Mouse (Mus musculus): ENCODE results near the gene Clmn.
"Not testable (repeated sequence)": the region's sequence is repeated elsewhere in the genome, so short reads cannot be mapped to it uniquely, and the experiment has no call there.

The Clmn gene

DNA sequence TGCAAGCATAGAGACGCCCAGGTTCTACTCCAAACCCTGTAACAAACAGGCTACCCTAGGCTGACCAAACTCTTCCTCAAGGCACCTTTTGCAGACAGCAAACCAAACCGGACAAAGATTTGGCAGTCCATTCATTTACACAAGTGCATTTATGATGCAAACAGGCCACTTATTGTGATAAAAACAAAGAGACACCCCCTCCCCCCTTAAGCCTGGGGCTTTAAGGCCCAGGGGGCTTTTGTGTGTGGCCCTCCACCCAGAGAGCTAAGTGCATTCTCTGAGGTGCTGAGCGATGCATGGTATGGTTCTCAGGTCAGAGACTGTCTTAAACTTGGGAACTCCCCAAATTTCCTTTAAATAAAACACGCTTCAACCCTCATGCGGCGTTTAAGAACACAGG is 101.0 kb downstream of the Clmn start:
- no peak for DNase-seq (ENCODE audit: low read depth in 1 of 2, low spot score in 2 of 2)

- no peak for DNase-seq (ENCODE audit: low read depth in 1 of 2, low spot score in 2 of 2)
These were observed 103.5 kb downstream of the Clmn start for GRCm38 (mm10) chr12:104761411-104761810.

GRCm38 (mm10) chr12:104758066-104758465 is 106.8 kb downstream of the Clmn start:
- DNase-seq (ENCODE audit: low read depth in 1 of 2, low spot score in 2 of 2), result no peak

DNA sequence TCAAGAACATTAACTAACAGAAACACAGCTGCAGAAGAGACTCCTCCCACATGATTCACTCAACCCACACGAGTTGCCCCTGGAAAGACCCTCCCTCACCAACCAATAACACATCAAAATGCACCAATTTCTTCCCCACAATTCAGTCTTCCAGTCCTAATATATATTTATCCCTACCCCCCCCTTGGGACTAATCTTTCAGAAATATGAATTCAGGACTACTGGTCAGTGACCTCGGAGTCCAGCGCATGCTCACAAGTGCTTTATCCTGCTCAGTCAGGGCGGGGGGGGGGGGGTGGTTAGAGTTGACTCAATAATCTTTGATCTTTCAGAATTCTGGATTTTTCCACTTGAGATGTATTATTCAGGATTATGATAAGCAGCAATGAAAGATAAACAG is 111.2 kb downstream of the Clmn start:
- DNase-seq (ENCODE audit: low read depth in 1 of 2, low spot score in 2 of 2), result no peak

GRCm38 (mm10) chr12:104751814-104752765 is 112.8 kb downstream of the Clmn start, which contains the start of gene Dicer1:
Dicer1 (minus strand) TSS chr12:104751952.
- peak; percentile 79 to 94 for DNase-seq (ENCODE audit: low read depth in 1 of 2, low spot score in 2 of 2)

DNA sequence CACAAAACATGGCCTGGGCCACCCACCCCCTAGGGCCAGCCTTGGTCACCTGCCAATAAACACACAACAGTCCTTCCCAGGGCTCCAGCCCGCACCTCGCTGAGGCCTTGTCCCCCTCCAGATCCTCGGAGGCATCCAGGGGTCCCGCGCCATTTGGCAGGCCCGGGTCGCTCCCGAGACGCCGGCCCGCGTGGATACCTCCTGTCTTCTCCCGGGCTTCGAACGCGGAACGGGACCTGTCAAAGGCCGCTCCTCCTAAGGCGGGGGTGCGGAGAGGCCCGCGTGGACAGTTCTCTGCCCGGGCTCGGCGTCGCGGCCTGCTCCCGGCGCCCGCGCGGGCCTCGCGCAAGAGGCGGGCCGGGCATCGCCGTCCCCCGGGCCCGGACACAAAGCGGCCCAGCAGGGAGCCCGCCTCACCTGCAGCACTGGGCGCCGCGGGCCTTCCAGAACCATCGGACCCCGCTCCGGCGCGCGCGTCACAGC is 113.5 kb downstream of the Clmn start:
- DNase-seq (ENCODE audit: low read depth in 1 of 2, low spot score in 2 of 2), result no peak

DNA sequence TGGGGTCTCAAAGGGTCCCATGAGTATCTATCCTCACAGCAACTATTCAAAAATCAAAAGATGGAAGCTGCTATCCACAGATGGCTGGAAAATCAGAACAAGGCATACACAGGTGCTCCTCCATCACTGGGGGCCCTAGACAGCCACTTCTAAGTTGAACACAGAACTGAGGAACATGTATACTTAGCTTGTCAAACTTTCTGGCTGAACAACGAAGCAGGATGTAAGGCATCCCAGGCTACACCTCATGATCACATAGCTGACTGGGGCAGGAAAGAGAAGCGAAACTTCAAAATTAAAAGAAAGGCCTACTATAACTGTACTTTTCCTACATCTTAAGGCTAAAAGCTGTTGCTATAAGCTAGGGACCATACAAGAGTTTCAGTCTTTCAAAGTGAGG is 115.9 kb downstream of the Clmn start:
- no peak for DNase-seq (ENCODE audit: low read depth in 1 of 2, low spot score in 2 of 2)

DNA sequence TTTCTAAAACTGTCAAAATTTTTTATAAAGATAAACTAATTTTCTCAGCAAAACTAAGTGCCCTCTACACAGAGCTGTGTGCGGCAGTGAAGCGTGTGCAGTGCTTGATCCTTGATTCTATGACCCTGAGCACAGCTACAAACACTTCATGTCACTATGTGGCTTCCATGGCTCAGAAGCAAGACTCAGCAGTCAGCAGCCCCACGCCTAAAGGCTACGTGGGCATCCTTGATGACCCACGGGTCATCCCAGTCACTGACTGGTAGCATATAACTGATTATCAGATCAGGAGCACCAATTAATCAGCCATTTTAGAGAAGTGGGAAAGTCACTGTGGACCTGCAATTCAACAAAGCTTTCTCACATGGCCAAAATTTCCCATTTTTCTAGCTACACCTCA is 117.6 kb downstream of the Clmn start:
- DNase-seq (ENCODE audit: low read depth in 1 of 2, low spot score in 2 of 2), result no peak

GRCm38 (mm10) chr12:104746601-104747000 is 118.3 kb downstream of the Clmn start:
- DNase-seq (ENCODE audit: low read depth in 1 of 2, low spot score in 2 of 2), result no peak

- DNase-seq (ENCODE audit: low read depth in 1 of 2, low spot score in 2 of 2), result no peak
These were observed 121.2 kb downstream of the Clmn start for GRCm38 (mm10) chr12:104743687-104744086.

DNA sequence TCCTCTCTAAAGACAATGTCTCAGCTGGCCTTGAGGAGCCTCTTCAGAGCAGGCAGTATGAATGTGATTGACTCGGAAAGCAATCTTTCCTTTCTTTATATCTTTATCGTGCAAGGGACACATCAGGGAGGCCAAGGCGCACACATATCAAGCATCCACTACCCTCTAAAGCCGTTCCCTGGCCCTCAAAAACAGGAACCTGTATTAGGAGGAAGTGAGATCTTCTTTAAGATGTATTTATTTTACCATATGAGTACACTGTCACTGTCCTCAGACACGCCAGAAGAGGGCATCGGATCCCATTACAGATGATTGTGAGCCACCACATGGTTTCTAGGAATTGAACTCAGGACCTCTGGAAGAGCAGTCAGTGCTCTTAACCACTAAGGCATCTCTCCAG is 122.6 kb downstream of the Clmn start:
- DNase-seq (ENCODE audit: low read depth in 1 of 2, low spot score in 2 of 2), result peak; percentile 29

DNA sequence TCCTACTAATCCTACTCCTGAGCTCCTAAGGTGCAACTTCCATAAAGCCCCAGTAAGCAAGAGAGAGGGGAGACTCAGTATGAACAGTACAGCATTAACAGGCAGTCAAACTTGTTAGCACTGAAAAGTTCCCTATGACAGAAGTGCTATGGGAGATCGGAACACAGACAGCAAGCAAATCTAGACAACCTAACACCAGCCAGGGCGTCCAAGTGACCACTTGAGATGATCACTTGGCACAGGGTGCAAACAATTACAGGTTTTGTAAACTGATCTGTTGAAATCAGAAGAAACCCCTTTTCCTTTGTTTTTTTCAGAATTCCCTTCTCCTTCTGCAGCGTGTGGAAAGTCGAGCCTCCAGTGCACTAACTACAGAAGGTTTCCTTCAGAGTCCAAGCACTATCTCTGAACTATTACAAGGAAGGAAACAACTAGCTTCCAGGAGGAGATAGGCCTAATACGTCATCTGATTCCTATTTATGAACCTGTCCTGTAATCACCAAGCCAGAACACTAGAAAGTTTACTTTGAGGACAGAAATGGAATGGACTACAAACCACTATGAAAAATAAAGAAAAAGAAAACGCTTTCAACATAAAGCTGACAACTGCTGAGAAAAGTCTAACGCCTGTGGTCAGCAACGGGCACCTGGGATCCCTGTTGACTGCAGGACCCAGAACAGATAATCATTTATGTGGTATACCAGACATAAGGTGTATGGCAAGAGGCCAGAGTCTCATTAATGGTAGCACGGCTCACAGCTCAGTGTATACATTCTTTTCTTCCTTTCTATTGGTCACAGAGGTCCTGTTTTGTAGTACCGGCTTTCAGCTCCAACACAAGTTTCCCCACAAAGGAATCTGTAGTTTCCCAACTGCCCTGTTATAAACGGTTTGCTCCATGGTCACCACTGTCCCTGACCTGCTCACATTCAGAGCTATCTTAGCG is 123.8 kb downstream of the Clmn start:
- DNase-seq (ENCODE audit: low read depth in 1 of 2, low spot score in 2 of 2), result no peak

DNA sequence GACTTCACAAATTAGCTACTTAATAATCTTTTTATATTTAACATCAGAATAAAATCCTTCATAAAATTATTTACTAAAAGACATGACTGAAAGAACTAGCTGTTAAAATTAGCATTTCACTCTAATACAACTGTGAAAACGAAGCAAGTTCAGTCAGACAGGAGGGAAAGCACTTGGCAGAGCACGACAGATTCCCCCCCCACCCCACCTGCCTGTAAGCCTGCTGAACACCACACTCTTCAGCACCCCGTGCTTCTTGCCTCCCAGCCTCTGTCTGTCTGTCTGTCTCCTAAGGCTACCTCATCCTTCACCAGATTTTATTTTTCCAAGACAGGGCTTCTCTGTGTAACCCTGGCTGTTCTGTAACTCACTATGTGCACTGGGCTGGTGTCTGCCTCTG is 125.9 kb downstream of the Clmn start:
- no peak for DNase-seq (ENCODE audit: low read depth in 1 of 2, low spot score in 2 of 2)

DNA sequence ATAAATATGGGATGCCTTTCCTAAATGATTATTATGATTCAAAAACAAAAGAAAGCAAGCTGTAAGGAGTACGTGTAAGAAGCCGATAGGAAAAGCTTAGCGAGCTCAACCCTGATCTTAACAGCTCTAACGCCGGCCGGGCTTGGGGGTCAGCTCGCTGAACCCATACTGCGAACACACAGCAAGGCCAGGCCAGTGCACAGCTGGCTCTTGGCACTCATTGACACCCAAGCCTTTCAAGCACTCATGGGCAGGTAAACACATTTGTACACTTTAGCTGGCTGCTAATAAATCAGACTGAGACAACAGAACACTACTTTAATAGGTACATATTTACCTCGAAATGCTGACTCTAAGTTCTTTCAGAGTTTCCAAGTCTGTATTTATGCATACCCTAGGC is 126.4 kb downstream of the Clmn start:
- no peak for DNase-seq (ENCODE audit: low read depth in 1 of 2, low spot score in 2 of 2)

DNA sequence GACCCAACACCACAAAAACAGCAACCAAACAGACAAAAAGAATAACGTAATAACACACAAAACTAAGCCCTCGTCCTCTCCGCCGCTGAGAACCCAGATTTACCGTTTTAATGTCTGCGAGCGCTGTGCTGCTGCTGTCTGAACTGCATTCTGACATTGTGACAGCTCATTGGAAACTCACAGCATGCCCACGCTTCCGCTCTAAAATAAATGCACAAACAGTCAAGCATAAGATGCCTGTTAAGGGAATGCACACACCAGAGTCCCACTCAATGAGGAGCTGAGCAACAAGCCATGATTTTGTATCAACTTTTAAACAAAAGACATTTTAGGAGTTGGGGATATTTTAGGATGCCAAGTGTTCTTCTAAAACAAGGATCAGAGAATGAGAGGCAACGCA is 127.2 kb downstream of the Clmn start:
- DNase-seq (ENCODE audit: low read depth in 1 of 2, low spot score in 2 of 2), result no peak

GRCm38 (mm10) chr12:104735993-104736395 is 128.9 kb downstream of the Clmn start:
- no peak for DNase-seq (ENCODE audit: low read depth in 1 of 2, low spot score in 2 of 2)

DNA sequence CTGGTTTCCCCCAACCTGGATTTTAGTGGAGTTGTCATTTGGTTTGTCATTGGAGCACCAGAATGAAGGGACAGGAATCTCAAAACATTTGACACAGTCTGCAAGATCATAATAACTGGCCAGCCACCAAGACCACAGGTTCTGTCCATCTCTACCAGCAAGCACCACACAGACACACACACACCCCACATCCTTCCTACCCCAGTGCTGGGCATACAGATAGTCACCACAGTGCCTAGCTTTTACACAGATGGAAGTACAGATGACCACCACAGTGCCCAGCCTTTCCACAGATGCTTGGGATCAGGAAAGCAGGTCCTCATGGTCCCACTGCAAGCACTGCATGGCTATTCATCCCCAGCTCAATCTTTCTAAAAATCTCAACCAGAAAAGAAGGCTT is 131.7 kb downstream of the Clmn start:
- no peak for DNase-seq (ENCODE audit: low read depth in 1 of 2, low spot score in 2 of 2)

GRCm38 (mm10) chr12:104731782-104732181 is 133.1 kb downstream of the Clmn start:
- no peak for DNase-seq (ENCODE audit: low read depth in 1 of 2, low spot score in 2 of 2)

- DNase-seq (ENCODE audit: low read depth in 1 of 2, low spot score in 2 of 2), result not testable (repeated sequence)
These were observed 138.4 kb downstream of the Clmn start for GRCm38 (mm10) chr12:104726436-104726835.

GRCm38 (mm10) chr12:104722056-104722455 is 142.8 kb downstream of the Clmn start:
- DNase-seq (ENCODE audit: low read depth in 1 of 2, low spot score in 2 of 2), result no peak

DNA sequence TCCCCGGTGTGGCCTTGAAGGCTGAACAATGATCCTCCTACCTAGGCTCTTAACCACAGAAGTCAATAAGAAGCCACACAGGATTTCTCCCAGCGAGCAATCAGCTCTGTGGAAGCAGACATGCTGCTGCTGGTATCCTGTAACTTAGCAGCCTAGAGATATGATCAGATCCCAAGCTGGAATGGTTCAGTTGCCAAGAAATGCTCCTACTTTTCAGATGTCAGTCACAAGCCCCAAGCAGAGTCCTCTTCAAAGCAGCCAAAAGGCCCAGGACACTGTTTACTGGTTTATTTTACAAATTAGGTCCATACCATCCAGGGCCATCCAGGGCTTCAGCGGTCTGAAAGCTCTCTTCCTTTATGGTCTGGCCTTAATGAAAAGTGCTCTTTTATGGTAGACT is 143.9 kb downstream of the Clmn start:
- no peak for DNase-seq (ENCODE audit: low read depth in 1 of 2, low spot score in 2 of 2)

DNA sequence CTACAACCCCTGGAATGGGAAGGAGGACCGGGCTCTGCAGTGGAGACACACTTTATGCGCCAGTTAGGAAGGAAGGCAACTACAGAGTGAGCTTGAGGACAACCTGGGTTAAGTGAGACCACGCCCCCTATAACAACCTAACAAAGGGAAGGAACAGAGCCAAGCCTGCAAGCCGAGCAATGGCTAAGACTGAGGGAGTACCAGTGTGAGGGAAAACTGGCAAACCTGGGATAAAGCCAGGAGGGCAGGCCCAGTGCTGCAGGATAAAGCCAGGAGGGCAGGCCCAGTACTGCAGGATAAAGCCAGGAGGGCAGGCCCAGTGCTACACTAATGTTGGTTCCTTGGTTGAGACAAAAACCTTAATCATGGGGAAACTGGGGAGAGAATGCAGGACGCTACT is 145.9 kb downstream of the Clmn start:
- DNase-seq (ENCODE audit: low read depth in 1 of 2, low spot score in 2 of 2), result no peak

All from monocyte, adult 2 months (primary cell).